Mouse (Mus musculus): ENCODE results near the gene Cnot9. TPM values are rescaled to one million over a fixed set of nuclear protein-coding genes. Genes with fewer than 3 reads are reported as not detected.

The Cnot9 gene
- 5.4 and 5.6 TPM in 2 replicates for polyA plus RNA-seq (2012; rRNA removed)

DNA sequence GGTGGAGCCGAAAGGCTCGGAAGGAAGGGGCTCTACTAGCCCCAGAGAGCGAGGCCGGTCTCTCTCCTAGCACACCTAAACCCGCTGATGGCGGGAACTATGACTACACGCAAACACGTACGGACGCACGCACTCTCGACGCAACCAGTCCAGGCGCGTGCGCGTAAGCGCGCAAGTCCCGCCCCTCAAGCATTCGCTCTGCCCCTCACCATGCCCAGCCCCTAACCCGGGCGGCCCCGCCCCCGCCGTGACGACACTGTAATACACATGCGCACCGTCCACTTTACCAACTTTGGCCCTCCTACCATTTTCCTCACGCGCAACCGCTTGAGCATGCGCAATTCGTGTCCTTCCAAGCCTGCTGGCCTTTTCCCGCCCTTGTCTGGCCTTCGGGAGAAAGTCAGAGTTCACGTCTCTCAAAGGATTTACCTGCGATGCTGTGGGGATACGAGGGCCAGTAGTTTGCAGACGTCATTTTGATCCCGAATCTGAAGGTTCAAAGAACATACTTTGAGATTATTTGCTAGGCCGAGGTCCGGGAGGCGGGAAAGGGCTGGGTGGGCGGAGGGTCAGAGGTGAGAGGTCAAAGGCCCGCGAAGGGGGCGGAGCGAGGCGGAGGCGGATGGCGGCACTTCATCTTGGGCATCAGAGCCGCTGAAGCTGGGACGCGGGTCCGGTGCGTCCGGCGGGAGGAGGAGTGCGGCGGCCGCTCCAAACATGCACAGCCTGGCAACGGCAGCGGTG is at the start of gene Cnot9:
TSS of gene Cnot9 (plus strand) at position 338 of the 744 bp plus-strand sequence.

DNA sequence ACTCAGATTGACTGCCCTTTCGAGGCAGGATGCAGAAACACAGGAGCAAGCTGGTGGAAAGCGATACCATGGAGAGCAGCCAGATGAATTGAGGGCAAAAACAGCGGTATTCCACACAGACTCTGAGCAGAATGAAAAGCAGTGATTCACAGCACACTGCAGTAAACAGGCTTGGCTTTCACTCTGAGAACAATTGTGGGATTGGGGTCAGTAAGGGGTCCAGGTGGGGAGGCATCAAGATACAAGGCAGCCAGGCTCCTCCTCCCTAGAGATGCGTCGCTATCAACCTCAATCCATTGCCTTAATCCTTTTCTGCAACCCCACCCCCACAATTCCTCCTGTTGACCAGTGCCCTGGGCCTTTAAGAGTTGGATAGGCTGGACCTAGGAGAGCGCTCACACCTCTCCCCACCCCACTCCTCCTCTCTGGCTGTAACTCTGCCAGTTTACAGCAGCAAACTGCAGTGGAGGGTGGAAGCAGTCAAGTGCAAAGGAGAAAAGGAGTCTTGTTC is 36.6 kb downstream of the Cnot9 start, which contains the start of gene Plcd4:
TSS of gene Plcd4 (plus strand) at position 438 of the 511 bp plus-strand sequence.

GRCm38 (mm10) chr1:74544184-74544583 is 38.3 kb downstream of the Cnot9 start, which contains the start of gene Usp37:
TSS of gene Usp37 (minus strand) at chr1:74544284.

Other genes with a start within 250 kb of the Cnot9 start
- 1.2 and 1.4 TPM in 2 replicates for gene Gpbar1, start 227.5 kb upstream of the Cnot9 start, polyA plus RNA-seq (2012; rRNA removed)
- 76.4 and 88.7 TPM in 2 replicates for gene Aamp, start 221.3 kb upstream of the Cnot9 start, polyA plus RNA-seq (2012; rRNA removed)
- 56.1 and 60.5 TPM in 2 replicates for gene Pnkd, start 221.1 kb upstream of the Cnot9 start, polyA plus RNA-seq (2012; rRNA removed)
- gene Tmbim1, start 200.4 kb upstream of the Cnot9 start, polyA plus RNA-seq (2012; rRNA removed), result 463 and 586 TPM in 2 replicates
- 0.48 and 0.56 TPM in 2 replicates for gene Catip, start 143.9 kb upstream of the Cnot9 start, polyA plus RNA-seq (2012; rRNA removed)
- gene Slc11a1, start 130.9 kb upstream of the Cnot9 start, polyA plus RNA-seq (2012; rRNA removed), result 11.7 and 16.3 TPM in 2 replicates
- 78.4 and 78.6 TPM in 2 replicates for gene Ctdsp1, start 114.5 kb upstream of the Cnot9 start, polyA plus RNA-seq (2012; rRNA removed)
- 7.3 and 9.6 TPM in 2 replicates for gene Vil1, start 96.7 kb upstream of the Cnot9 start, polyA plus RNA-seq (2012; rRNA removed)
- gene Plcd4, start 36.8 kb downstream of the Cnot9 start, polyA plus RNA-seq (2012; rRNA removed), result 0.03 and 0.06 TPM in 2 replicates
- gene Usp37, start 38.2 kb downstream of the Cnot9 start, polyA plus RNA-seq (2012; rRNA removed), result 0.31 and 1.2 TPM in 2 replicates
- gene Zfp142, start 82.2 kb downstream of the Cnot9 start, polyA plus RNA-seq (2012; rRNA removed), result 3.8 and 4.4 TPM in 2 replicates
- gene Bcs1l, start 82.2 kb downstream of the Cnot9 start, polyA plus RNA-seq (2012; rRNA removed), result 4.7 and 5.1 TPM in 2 replicates
- gene Rnf25, start 95.3 kb downstream of the Cnot9 start, polyA plus RNA-seq (2012; rRNA removed), result 16.7 and 18.9 TPM in 2 replicates
- 0.87 and 0.96 TPM in 2 replicates for gene Stk36, start 95.4 kb downstream of the Cnot9 start, polyA plus RNA-seq (2012; rRNA removed)
- gene Ttll4, start 155.7 kb downstream of the Cnot9 start, polyA plus RNA-seq (2012; rRNA removed), result 3.9 and 7.7 TPM in 2 replicates
- 6.2 and 8.6 TPM in 2 replicates for gene Cyp27a1, start 207.5 kb downstream of the Cnot9 start, polyA plus RNA-seq (2012; rRNA removed)
- gene Prkag3, start 243.2 kb downstream of the Cnot9 start, polyA plus RNA-seq (2012; rRNA removed), result 0.35 and 0.84 TPM in 2 replicates

Measured in stomach, adult 2 months (tissue).